Mouse (Mus musculus): ENCODE measurements around the gene Rasa3. TPM values are rescaled to one million over a fixed set of nuclear protein-coding genes. Genes with fewer than 3 reads are reported as not detected.

Rasa3 gene
- polyA plus RNA-seq, 1 experiment = 62.6 TPM

- no peak for TF ChIP-seq POLR2A (IDR thresholded peaks at IDR 0.05; ENCODE audit: low read depth, low read length)
- TF ChIP-seq CTCF (IDR thresholded peaks at IDR 0.05; ENCODE audit: borderline replicate concordance, insufficient read depth, low read length) = no peak
- Histone ChIP-seq H3K4me1 (ENCODE audit: control insufficient read depth, insufficient read depth, low read length) (peaks cover 25% of the 10 kb centered on the region), H3K27ac (ENCODE audit: insufficient read depth, low read length) (0 out of 2 replicates have a peak overlapping the region, but pooled peaks have one; percentile 38), H3K4me3 (ENCODE audit: insufficient read depth, low read length) (no peak overlapping the region)
These were observed 34.7 kb downstream of the Rasa3 start for GRCm38 (mm10) chr8:13642659-13643181.

- TF ChIP-seq CTCF (IDR thresholded peaks at IDR 0.05; ENCODE audit: borderline replicate concordance, insufficient read depth, low read length) (no peak), POLR2A (IDR thresholded peaks at IDR 0.05; ENCODE audit: low read depth, low read length) (peak; percentile 30; the same call in 1 of the 2 replicates)
- H3K27ac ChIP-seq (ENCODE audit: insufficient read depth, low read length) = peak overlapping the region; percentile 93
- H3K4me3 ChIP-seq (ENCODE audit: insufficient read depth, low read length) = no peak overlapping the region
- H3K4me1 ChIP-seq (ENCODE audit: control insufficient read depth, insufficient read depth, low read length) = peaks cover 25% of the 10 kb centered on the region
These were observed 36.2 kb downstream of the Rasa3 start for GRCm38 (mm10) chr8:13641206-13641605.

GRCm38 (mm10) chr8:13640452-13640883 lies 36.9 kb downstream of the Rasa3 start:
- Histone ChIP-seq H3K27ac (ENCODE audit: insufficient read depth, low read length) (peak overlapping the region; percentile 97), H3K4me3 (ENCODE audit: insufficient read depth, low read length) (no peak overlapping the region), H3K4me1 (ENCODE audit: control insufficient read depth, insufficient read depth, low read length) (peaks cover 20% of the 10 kb centered on the region)
- TF ChIP-seq POLR2A (IDR thresholded peaks at IDR 0.05; ENCODE audit: low read depth, low read length) (no peak), CTCF (IDR thresholded peaks at IDR 0.05; ENCODE audit: borderline replicate concordance, insufficient read depth, low read length) (no peak)

GRCm38 (mm10) chr8:13633107-13633506 lies 44.3 kb downstream of the Rasa3 start:
- no peak overlapping the region for H3K27ac ChIP-seq (ENCODE audit: insufficient read depth, low read length)
- no peak for TF ChIP-seq CTCF (IDR thresholded peaks at IDR 0.05; ENCODE audit: borderline replicate concordance, insufficient read depth, low read length)
- TF ChIP-seq POLR2A (IDR thresholded peaks at IDR 0.05; ENCODE audit: low read depth, low read length) = no peak
- H3K4me3 ChIP-seq (ENCODE audit: insufficient read depth, low read length) = no peak overlapping the region
- no peaks in the 10 kb centered on the region for H3K4me1 ChIP-seq (ENCODE audit: control insufficient read depth, insufficient read depth, low read length)

- H3K4me1 ChIP-seq (ENCODE audit: control insufficient read depth, insufficient read depth, low read length) = no peaks in the 10 kb centered on the region
- H3K4me3 ChIP-seq (ENCODE audit: insufficient read depth, low read length) = no peak overlapping the region
- no peak overlapping the region for H3K27ac ChIP-seq (ENCODE audit: insufficient read depth, low read length)
- TF ChIP-seq CTCF (IDR thresholded peaks at IDR 0.05; ENCODE audit: borderline replicate concordance, insufficient read depth, low read length) (no peak), POLR2A (IDR thresholded peaks at IDR 0.05; ENCODE audit: low read depth, low read length) (no peak)
These were observed 45.1 kb downstream of the Rasa3 start for GRCm38 (mm10) chr8:13632309-13632708.

- Histone ChIP-seq H3K4me1 (ENCODE audit: control insufficient read depth, insufficient read depth, low read length) (no peaks in the 10 kb centered on the region), H3K27ac (ENCODE audit: insufficient read depth, low read length) (no peak overlapping the region), H3K4me3 (ENCODE audit: insufficient read depth, low read length) (no peak overlapping the region)
- TF ChIP-seq POLR2A (IDR thresholded peaks at IDR 0.05; ENCODE audit: low read depth, low read length) (no peak), CTCF (IDR thresholded peaks at IDR 0.05; ENCODE audit: borderline replicate concordance, insufficient read depth, low read length) (no peak)
These were observed 46.6 kb downstream of the Rasa3 start for GRCm38 (mm10) chr8:13630754-13631153.

- TF ChIP-seq POLR2A (IDR thresholded peaks at IDR 0.05; ENCODE audit: low read depth, low read length) (no peak), CTCF (IDR thresholded peaks at IDR 0.05; ENCODE audit: borderline replicate concordance, insufficient read depth, low read length) (no peak)
- Histone ChIP-seq H3K4me3 (ENCODE audit: insufficient read depth, low read length) (no peak overlapping the region), H3K4me1 (ENCODE audit: control insufficient read depth, insufficient read depth, low read length) (no peaks in the 10 kb centered on the region; the same call in 1 of the 2 replicates), H3K27ac (ENCODE audit: insufficient read depth, low read length) (no peak overlapping the region)
These were observed 47.2 kb downstream of the Rasa3 start for GRCm38 (mm10) chr8:13630171-13630570.

- no peak overlapping the region for H3K27ac ChIP-seq (ENCODE audit: insufficient read depth, low read length)
- no peak overlapping the region for H3K4me3 ChIP-seq (ENCODE audit: insufficient read depth, low read length)
- TF ChIP-seq POLR2A (IDR thresholded peaks at IDR 0.05; ENCODE audit: low read depth, low read length) = no peak
- TF ChIP-seq CTCF (IDR thresholded peaks at IDR 0.05; ENCODE audit: borderline replicate concordance, insufficient read depth, low read length) = no peak
These were observed 47.9 kb downstream of the Rasa3 start for GRCm38 (mm10) chr8:13629351-13630090.

GRCm38 (mm10) chr8:13628067-13628466 lies 49.3 kb downstream of the Rasa3 start:
- H3K27ac ChIP-seq (ENCODE audit: insufficient read depth, low read length) = no peak overlapping the region
- H3K4me1 ChIP-seq (ENCODE audit: control insufficient read depth, insufficient read depth, low read length) = peaks cover 3% of the 10 kb centered on the region
- no peak for TF ChIP-seq POLR2A (IDR thresholded peaks at IDR 0.05; ENCODE audit: low read depth, low read length)
- TF ChIP-seq CTCF (IDR thresholded peaks at IDR 0.05; ENCODE audit: borderline replicate concordance, insufficient read depth, low read length) = no peak
- H3K4me3 ChIP-seq (ENCODE audit: insufficient read depth, low read length) = no peak overlapping the region

More at GRCm38 (mm10) chr8:13629351-13630090, 47.9 kb downstream of the Rasa3 start:
- no peaks in the 10 kb centered on the region; the same call in none of the 2 replicates for H3K4me1 ChIP-seq (ENCODE audit: control insufficient read depth, insufficient read depth, low read length)

GRCm38 (mm10) chr8:13627591-13627990 lies 49.8 kb downstream of the Rasa3 start:
- no peak overlapping the region for H3K27ac ChIP-seq (ENCODE audit: insufficient read depth, low read length)
- no peak overlapping the region for H3K4me3 ChIP-seq (ENCODE audit: insufficient read depth, low read length)
- no peak for TF ChIP-seq CTCF (IDR thresholded peaks at IDR 0.05; ENCODE audit: borderline replicate concordance, insufficient read depth, low read length)
- TF ChIP-seq POLR2A (IDR thresholded peaks at IDR 0.05; ENCODE audit: low read depth, low read length) = no peak
- H3K4me1 ChIP-seq (ENCODE audit: control insufficient read depth, insufficient read depth, low read length) = peaks cover 3% of the 10 kb centered on the region

Measured in embryonic fibroblast, embryonic 13.5 days (primary cell).